Mouse (Mus musculus) bone marrow, adult 2 months (tissue): ENCODE results near the gene Hist1h4b.

ENCODE experiments used
- CTCF ChIP-seq: fragments of 200-500 bp; IDR thresholded peaks from 2 replicates; pipeline ENCODE4 v1.5.1; 2011; ENCODE audit warnings: low read length, control low read depth; ENCODE audit not compliant: control insufficient read depth, insufficient read depth
- POLR2A ChIP-seq: fragments of 200-500 bp; IDR thresholded peaks from 2 replicates; pipeline ENCODE4 v1.6.1; 2011; ENCODE audit warnings: low read depth, mild to moderate bottlenecking, control low read depth, low read length, borderline replicate concordance; ENCODE audit not compliant: control insufficient read depth

GRCm38 (mm10) chr13:23749563-23750121, 7.2 kb upstream of the Hist1h4b start:
- no peak for TF ChIP-seq CTCF
- TF ChIP-seq POLR2A: no peak
